Mouse (Mus musculus): ENCODE results near the gene Sst. TPM values are rescaled to one million over a fixed set of nuclear protein-coding genes. Genes with fewer than 3 reads are reported as not detected.
"Not testable (repeated sequence)": the region's sequence is repeated elsewhere in the genome, so short reads cannot be mapped to it uniquely, and the experiment has no call there.

The Sst gene
- polyA plus RNA-seq, 1 experiment from 2014 or later, result 18.9 TPM

GRCm38 (mm10) chr16:23913401-23913800 lies 22.6 kb upstream of the Sst start:
- Histone ChIP-seq H3K9me3 (replicated peaks; ENCODE audit: control insufficient read depth, low read length) (no peaks in the 10 kb centered on the region), H3K36me3 (ENCODE audit: control insufficient read depth, insufficient read depth, low read length) (no peaks in the 10 kb centered on the region), H3K9ac (ENCODE audit: low read length) (no peak overlapping the region; the same call in 1 of the 2 replicates), H3K27ac (ENCODE audit: low read length) (no peak overlapping the region), H3K4me3 (replicated peaks; ENCODE audit: low read length) (no peak overlapping the region; the same call in 1 of the 2 replicates), H3K4me1 (ENCODE audit: control insufficient read depth, insufficient read depth, low read length) (no peaks in the 10 kb centered on the region), H3K27me3 (ENCODE audit: control insufficient read depth, insufficient read depth, low read length) (no peaks in the 10 kb centered on the region), H3K4me2 (ENCODE audit: low read depth, low read length) (0 out of 2 replicates have a peak overlapping the region, but pooled peaks have one; percentile 21)
- 33% methylated on average over 3 of the region's 3 CpGs for WGBS
- 0 out of 2 replicates have a peak, but pooled peaks have one; percentile 25 for ATAC-seq (ENCODE audit: insufficient read depth, low FRiP score)

GRCm38 (mm10) chr16:23912741-23913140 lies 22.0 kb upstream of the Sst start:
- WGBS, result 48% methylated on average over 13 of the region's 13 CpGs

GRCm38 (mm10) chr16:23909015-23909354 lies 18.2 kb upstream of the Sst start:
- not testable (repeated sequence) for H3K9me3 ChIP-seq (replicated peaks; ENCODE audit: control insufficient read depth, low read length); H3K27ac ChIP-seq (ENCODE audit: low read length); ATAC-seq (ENCODE audit: insufficient read depth, low FRiP score); H3K4me2 ChIP-seq (ENCODE audit: low read depth, low read length); H3K27me3 ChIP-seq (ENCODE audit: control insufficient read depth, insufficient read depth, low read length); H3K4me3 ChIP-seq (replicated peaks; ENCODE audit: low read length); H3K9ac ChIP-seq (ENCODE audit: low read length); H3K4me1 ChIP-seq (ENCODE audit: control insufficient read depth, insufficient read depth, low read length); H3K36me3 ChIP-seq (ENCODE audit: control insufficient read depth, insufficient read depth, low read length)
- WGBS, result 84% methylated on average over 3 of the region's 3 CpGs

More at GRCm38 (mm10) chr16:23912741-23913140, 22.0 kb upstream of the Sst start:
- H3K27ac ChIP-seq (ENCODE audit: low read length), result no peak overlapping the region
- H3K4me1 ChIP-seq (ENCODE audit: control insufficient read depth, insufficient read depth, low read length), result no peaks in the 10 kb centered on the region
- H3K27me3 ChIP-seq (ENCODE audit: control insufficient read depth, insufficient read depth, low read length), result no peaks in the 10 kb centered on the region
- no peak for ATAC-seq (ENCODE audit: insufficient read depth, low FRiP score)
- H3K9ac ChIP-seq (ENCODE audit: low read length), result no peak overlapping the region
- peak overlapping the region; percentile 21; the same call in 1 of the 2 replicates for H3K4me2 ChIP-seq (ENCODE audit: low read depth, low read length)
- no peaks in the 10 kb centered on the region for H3K9me3 ChIP-seq (replicated peaks; ENCODE audit: control insufficient read depth, low read length)
- H3K36me3 ChIP-seq (ENCODE audit: control insufficient read depth, insufficient read depth, low read length), result no peaks in the 10 kb centered on the region
- H3K4me3 ChIP-seq (replicated peaks; ENCODE audit: low read length), result no peak overlapping the region; the same call in 1 of the 2 replicates

GRCm38 (mm10) chr16:23908076-23909014 lies 17.6 kb upstream of the Sst start:
- H3K4me1 ChIP-seq (ENCODE audit: control insufficient read depth, insufficient read depth, low read length); H3K27me3 ChIP-seq (ENCODE audit: control insufficient read depth, insufficient read depth, low read length); ATAC-seq (ENCODE audit: insufficient read depth, low FRiP score); H3K9me3 ChIP-seq (replicated peaks; ENCODE audit: control insufficient read depth, low read length); H3K27ac ChIP-seq (ENCODE audit: low read length); H3K36me3 ChIP-seq (ENCODE audit: control insufficient read depth, insufficient read depth, low read length); H3K4me3 ChIP-seq (replicated peaks; ENCODE audit: low read length); H3K9ac ChIP-seq (ENCODE audit: low read length); H3K4me2 ChIP-seq (ENCODE audit: low read depth, low read length): not testable (repeated sequence)
- 81% methylated on average over 9 of the region's 9 CpGs for WGBS

GRCm38 (mm10) chr16:23906586-23906985 lies 15.8 kb upstream of the Sst start:
- H3K27ac ChIP-seq (ENCODE audit: low read length); ATAC-seq (ENCODE audit: insufficient read depth, low FRiP score); H3K9ac ChIP-seq (ENCODE audit: low read length); H3K4me1 ChIP-seq (ENCODE audit: control insufficient read depth, insufficient read depth, low read length); H3K4me3 ChIP-seq (replicated peaks; ENCODE audit: low read length); H3K36me3 ChIP-seq (ENCODE audit: control insufficient read depth, insufficient read depth, low read length); H3K27me3 ChIP-seq (ENCODE audit: control insufficient read depth, insufficient read depth, low read length); H3K4me2 ChIP-seq (ENCODE audit: low read depth, low read length); H3K9me3 ChIP-seq (replicated peaks; ENCODE audit: control insufficient read depth, low read length): not testable (repeated sequence)
- 81% methylated on average over 3 of the region's 3 CpGs for WGBS

- no peak overlapping the region for H3K9ac ChIP-seq (ENCODE audit: low read length)
- WGBS, result 85% methylated on average over 7 of the region's 7 CpGs
Observed at GRCm38 (mm10) chr16:23901411-23901810, 10.7 kb upstream of the Sst start.

GRCm38 (mm10) chr16:23900061-23900460 lies 9.3 kb upstream of the Sst start:
- no peak for ATAC-seq (ENCODE audit: insufficient read depth, low FRiP score)

More at GRCm38 (mm10) chr16:23901411-23901810, 10.7 kb upstream of the Sst start:
- H3K36me3 ChIP-seq (ENCODE audit: control insufficient read depth, insufficient read depth, low read length), result no peaks in the 10 kb centered on the region
- no peak overlapping the region for H3K27ac ChIP-seq (ENCODE audit: low read length)
- no peaks in the 10 kb centered on the region for H3K9me3 ChIP-seq (replicated peaks; ENCODE audit: control insufficient read depth, low read length)
- no peak overlapping the region for H3K4me3 ChIP-seq (replicated peaks; ENCODE audit: low read length)
- ATAC-seq (ENCODE audit: insufficient read depth, low FRiP score), result no peak
- no peak overlapping the region for H3K4me2 ChIP-seq (ENCODE audit: low read depth, low read length)
- peaks cover 5% of the 10 kb centered on the region; the same call in 1 of the 2 replicates for H3K4me1 ChIP-seq (ENCODE audit: control insufficient read depth, insufficient read depth, low read length)
- H3K27me3 ChIP-seq (ENCODE audit: control insufficient read depth, insufficient read depth, low read length), result no peaks in the 10 kb centered on the region

GRCm38 (mm10) chr16:23898840-23899239 lies 8.1 kb upstream of the Sst start:
- H3K4me1 ChIP-seq (ENCODE audit: control insufficient read depth, insufficient read depth, low read length), result peaks cover 5% of the 10 kb centered on the region; the same call in 1 of the 2 replicates
- no peaks in the 10 kb centered on the region for H3K27me3 ChIP-seq (ENCODE audit: control insufficient read depth, insufficient read depth, low read length)

More at GRCm38 (mm10) chr16:23900061-23900460, 9.3 kb upstream of the Sst start:
- H3K27ac ChIP-seq (ENCODE audit: low read length), result no peak overlapping the region
- H3K9me3 ChIP-seq (replicated peaks; ENCODE audit: control insufficient read depth, low read length), result no peaks in the 10 kb centered on the region
- H3K4me2 ChIP-seq (ENCODE audit: low read depth, low read length), result no peak overlapping the region
- H3K36me3 ChIP-seq (ENCODE audit: control insufficient read depth, insufficient read depth, low read length), result no peaks in the 10 kb centered on the region
- H3K9ac ChIP-seq (ENCODE audit: low read length), result no peak overlapping the region
- peaks cover 5% of the 10 kb centered on the region; the same call in 1 of the 2 replicates for H3K4me1 ChIP-seq (ENCODE audit: control insufficient read depth, insufficient read depth, low read length)
- H3K4me3 ChIP-seq (replicated peaks; ENCODE audit: low read length), result no peak overlapping the region
- 76% methylated on average over 4 of the region's 4 CpGs for WGBS
- no peaks in the 10 kb centered on the region for H3K27me3 ChIP-seq (ENCODE audit: control insufficient read depth, insufficient read depth, low read length)

GRCm38 (mm10) chr16:23897984-23898586 lies 7.3 kb upstream of the Sst start:
- no peak overlapping the region for H3K27ac ChIP-seq (ENCODE audit: low read length)
- peak overlapping the region; percentile 27; the same call in 1 of the 2 replicates for H3K4me3 ChIP-seq (replicated peaks; ENCODE audit: low read length)
- WGBS, result 7% methylated on average over 15 of the region's 15 CpGs

More at GRCm38 (mm10) chr16:23898840-23899239, 8.1 kb upstream of the Sst start:
- H3K4me2 ChIP-seq (ENCODE audit: low read depth, low read length), result peak overlapping the region; percentile 44
- no peak overlapping the region for H3K27ac ChIP-seq (ENCODE audit: low read length)
- no peaks in the 10 kb centered on the region for H3K9me3 ChIP-seq (replicated peaks; ENCODE audit: control insufficient read depth, low read length)
- 0 out of 2 replicates have a peak overlapping the region, but pooled peaks have one; percentile 29 for H3K9ac ChIP-seq (ENCODE audit: low read length)
- peak; percentile 69 for ATAC-seq (ENCODE audit: insufficient read depth, low FRiP score)
- WGBS, result 11% methylated on average over 12 of the region's 12 CpGs
- H3K4me3 ChIP-seq (replicated peaks; ENCODE audit: low read length), result 0 out of 2 replicates have a peak overlapping the region, but pooled peaks have one; percentile 18
- H3K36me3 ChIP-seq (ENCODE audit: control insufficient read depth, insufficient read depth, low read length), result no peaks in the 10 kb centered on the region

More at GRCm38 (mm10) chr16:23897984-23898586, 7.3 kb upstream of the Sst start:
- Histone ChIP-seq H3K4me2 (ENCODE audit: low read depth, low read length) (peak overlapping the region; percentile 44), H3K36me3 (ENCODE audit: control insufficient read depth, insufficient read depth, low read length) (no peaks in the 10 kb centered on the region), H3K4me1 (ENCODE audit: control insufficient read depth, insufficient read depth, low read length) (peaks cover 5% of the 10 kb centered on the region; the same call in 1 of the 2 replicates), H3K9ac (ENCODE audit: low read length) (no peak overlapping the region), H3K9me3 (replicated peaks; ENCODE audit: control insufficient read depth, low read length) (no peaks in the 10 kb centered on the region), H3K27me3 (ENCODE audit: control insufficient read depth, insufficient read depth, low read length) (no peaks in the 10 kb centered on the region)
- peak; percentile 76; the same call in 1 of the 2 replicates for ATAC-seq (ENCODE audit: insufficient read depth, low FRiP score)
